Mouse (Mus musculus) CH12.LX (cell line): Measurements from ENCODE around the gene Plpp3. TPM values are rescaled to one million over a fixed set of nuclear protein-coding genes. Genes with fewer than 3 reads are reported as not detected.

ENCODE experiments used
- DNase-seq: peaks from one replicate; pipeline ENCODE4 v3.0.0-alpha.2; 2013; ENCODE audit errors: extremely low read depth
- H3K27ac ChIP-seq: 2 replicates; pipeline ENCODE4 v1.5.1; 2012; ENCODE audit warnings: low read depth, mild to moderate bottlenecking, control low read depth, moderate library complexity; ENCODE audit not compliant: insufficient read depth
- H3K27me3 ChIP-seq: replicated peaks from 2 replicates; pipeline ENCODE3; 2012; ENCODE audit warnings: inconsistent platforms
- H3K36me3 ChIP-seq, 2 experiments: replicated peaks in 1 of 2; 2 replicates each; pipeline versions ENCODE3 to v1.6.1; 2012; ENCODE audit warnings: inconsistent platforms in 1 of 2, low read length in 1 of 2, mild to moderate bottlenecking in 1 of 2, mixed read lengths in 1 of 2, moderate library complexity in 1 of 2; ENCODE audit not compliant: control insufficient read depth in 1 of 2, insufficient read depth in 1 of 2
- H3K4me1 ChIP-seq, 2 experiments: 2 replicates each; pipeline ENCODE4 v1.6.1; 2012; ENCODE audit warnings: inconsistent platforms in 1 of 2, moderate library complexity in 1 of 2; ENCODE audit not compliant: insufficient read depth in 2 of 2, control insufficient read depth in 1 of 2
- H3K4me2 ChIP-seq: 2 replicates; pipeline ENCODE4 v1.6.1; 2012; ENCODE audit warnings: low read depth, mild to moderate bottlenecking, control low read depth; ENCODE audit not compliant: poor library complexity, insufficient read depth, severe bottlenecking
- H3K4me3 ChIP-seq, 3 experiments: fragments of 150-350 bp in 1 of 3; sonication (generic) in 1 of 3; replicated peaks in 1 of 3; 2 replicates each; pipeline versions ENCODE3 to v1.5.1; 2011 to 2012; ENCODE audit warnings: low read depth in 2 of 3, low read length in 2 of 3, mild to moderate bottlenecking in 2 of 3, moderate library complexity in 2 of 3, control low read depth in 1 of 3, improper control_type of control experiment in 1 of 3, inconsistent platforms in 1 of 3, mixed read lengths in 1 of 3; ENCODE audit not compliant: poor library complexity in 1 of 3
- H3K79me2 ChIP-seq: replicated peaks from 2 replicates; pipeline ENCODE4 v1.6.1; 2012; ENCODE audit warnings: mild to moderate bottlenecking, moderate library complexity; ENCODE audit not compliant: control insufficient read depth, poor library complexity, insufficient read depth, severe bottlenecking; ENCODE audit errors: extremely low read depth
- H3K9ac ChIP-seq: 2 replicates; pipeline ENCODE4 v1.6.1; 2012; ENCODE audit warnings: low read depth, mild to moderate bottlenecking, control low read depth, moderate library complexity; ENCODE audit not compliant: insufficient read depth
- H3K9me3 ChIP-seq: replicated peaks from 2 replicates; pipeline ENCODE3; 2012; ENCODE audit warnings: low read length, inconsistent platforms, mixed read lengths
- ELF1 ChIP-seq: IDR thresholded peaks from 2 replicates; pipeline ENCODE4 v1.6.1; 2014; ENCODE audit warnings: low read depth, mild to moderate bottlenecking, inconsistent platforms, low read length, improper control_type of control experiment
- JUN ChIP-seq: IDR thresholded peaks from 2 replicates; pipeline ENCODE4 v1.6.1; 2011; ENCODE audit warnings: low read depth, mild to moderate bottlenecking, low read length, improper control_type of control experiment, moderate library complexity; ENCODE audit not compliant: insufficient read depth
- MAFK ChIP-seq: IDR thresholded peaks from 2 replicates; pipeline ENCODE4 v1.6.1; 2011; ENCODE audit warnings: low read length, improper control_type of control experiment; ENCODE audit not compliant: insufficient replicate concordance
- MAZ ChIP-seq: IDR thresholded peaks from 2 replicates; pipeline ENCODE4 v1.6.1; 2012; ENCODE audit warnings: low read depth, mild to moderate bottlenecking, inconsistent platforms, low read length, improper control_type of control experiment, moderate library complexity
- MXI1 ChIP-seq: IDR thresholded peaks from 2 replicates; pipeline ENCODE4 v1.6.1; 2011; ENCODE audit warnings: mild to moderate bottlenecking, low read depth, low read length, improper control_type of control experiment
- MYC ChIP-seq: IDR thresholded peaks from 2 replicates; pipeline ENCODE4 v1.6.1; 2011; ENCODE audit warnings: low read depth, mild to moderate bottlenecking, improper control_type of control experiment, low read length
- NRF1 ChIP-seq: IDR thresholded peaks from 2 replicates; pipeline ENCODE4 v1.6.1; 2014; ENCODE audit warnings: low read depth, mild to moderate bottlenecking, inconsistent platforms, low read length, improper control_type of control experiment, moderate library complexity
- POLR2AphosphoS2 ChIP-seq: IDR thresholded peaks from 2 replicates; pipeline ENCODE4 v1.6.1; 2011; ENCODE audit warnings: low read depth, low read length, improper control_type of control experiment
- RAD21 ChIP-seq: IDR thresholded peaks from 2 replicates; pipeline ENCODE4 v1.6.1; 2011; ENCODE audit warnings: low read depth, mild to moderate bottlenecking, low read length, improper control_type of control experiment, moderate library complexity
- SMC3 ChIP-seq: IDR thresholded peaks from 2 replicates; pipeline ENCODE4 v1.6.1; 2011; ENCODE audit warnings: low read depth, low read length, improper control_type of control experiment
- TCF12 ChIP-seq: IDR thresholded peaks from 2 replicates; pipeline ENCODE4 v1.6.1; 2014; ENCODE audit warnings: low read depth, mild to moderate bottlenecking, inconsistent platforms, low read length, improper control_type of control experiment
- UBTF ChIP-seq: IDR thresholded peaks from 2 replicates; pipeline ENCODE4 v1.6.1; 2012; ENCODE audit warnings: low read depth, mild to moderate bottlenecking, inconsistent platforms, low read length, improper control_type of control experiment, moderate library complexity
- USF2 ChIP-seq: conservative IDR thresholded peaks from 2 replicates; pipeline ENCODE4 v1.6.1; 2011; ENCODE audit warnings: low read depth, low read length, improper control_type of control experiment
- ZKSCAN1 ChIP-seq: IDR thresholded peaks from 2 replicates; pipeline ENCODE4 v1.6.1; 2012; ENCODE audit warnings: low read depth, inconsistent platforms, low read length, improper control_type of control experiment, borderline replicate concordance
- ZMIZ1 ChIP-seq: IDR thresholded peaks from 2 replicates; pipeline ENCODE4 v1.6.1; 2012; ENCODE audit warnings: low read depth, mild to moderate bottlenecking, inconsistent platforms, low read length, improper control_type of control experiment
- ZNF384 ChIP-seq: IDR thresholded peaks from 2 replicates; pipeline ENCODE4 v1.6.1; 2012; ENCODE audit warnings: low read depth, low read length, improper control_type of control experiment, inconsistent platforms
- dilution Hi-C: fragments of 300-500 bp; cut with MboI; formaldehyde crosslinking; loops from 2 replicates; pipeline ENCODE4 v1.14.3; 2020; ENCODE audit warnings: low sequenced_read_pairs; ENCODE audit not compliant: extremely low pct_unique_long_range_greater_than_20kb, extremely low pct_ligation_motif_present
- in situ Hi-C: fragments of 300-500 bp; cut with MboI; formaldehyde crosslinking; loops from 3 replicates; pipeline ENCODE4 v1.14.3; 2019; ENCODE audit warnings: low sequenced_read_pairs, low pct_ligation_motif_present, low pct_unique_long_range_greater_than_20kb, mixed read lengths
- polyA plus RNA-seq: library from polyadenylated mRNA; unstranded; fragments of >175 nt; gene quantifications from 2 replicates; pipeline ENCODE4 v1.2.1, GENCODE M21; 2012; ENCODE audit warnings: low read depth; ENCODE audit not compliant: insufficient read length
- total RNA-seq, 2 experiments: library from RNA; depleted of rRNA; stranded (reverse); fragments of 300-350 nt in 1 of 2; fragments of >200 nt in 1 of 2; gene quantifications; 2 replicates each; pipeline ENCODE4 v1.2.3; 2012 to 2014

Gene Plpp3
- total and polyA plus RNA-seq, 3 experiments = 0.34 to 1.6 (median 1.2) TPM

- TF ChIP-seq ELF1 = no peak
- TF ChIP-seq SMC3 = no peak
- no peak for TF ChIP-seq JUN
- no peak for TF ChIP-seq TCF12
- no peak for TF ChIP-seq MAFK
- no peak for TF ChIP-seq ZKSCAN1
- no peak for TF ChIP-seq MAZ
- no peak for TF ChIP-seq USF2
- no peak for TF ChIP-seq MYC
- no peak for TF ChIP-seq NRF1
- no peak for TF ChIP-seq ZMIZ1
- no peak for TF ChIP-seq ZNF384
- TF ChIP-seq POLR2AphosphoS2 = no peak
- Histone ChIP-seq H3K4me2 (peak overlapping the region; percentile 83), H3K4me1 (peaks cover 0 to 3% of the 10 kb centered on the region in 2 experiments; a peak in 1 of 4 replicates), H3K36me3 (no peaks in the 10 kb centered on the region), H3K4me3 (peak overlapping the region in 1 of 3 experiments; percentile 78), H3K79me2 (no peaks in the 10 kb centered on the region), H3K27ac (no peak overlapping the region), H3K27me3 (peaks cover 8% of the 10 kb centered on the region), H3K9me3 (no peaks in the 10 kb centered on the region), H3K9ac (no peak overlapping the region)
- in situ Hi-C loops (no loop called here), dilution Hi-C loops (no loop called here)
- DNase-seq = no peak
These were observed 48.4 kb upstream of the Plpp3 start for GRCm38 (mm10) chr4:105108641-105109198.

- no peaks in the 10 kb centered on the region for H3K9me3 ChIP-seq
- dilution Hi-C loops (no loop called here), in situ Hi-C loops (no loop called here)
- peaks cover 8% of the 10 kb centered on the region for H3K27me3 ChIP-seq
- DNase-seq = no peak
- H3K79me2 ChIP-seq = no peaks in the 10 kb centered on the region
- no peak within 1 kb of the TSS for H3K27ac ChIP-seq
- TF ChIP-seq MXI1 (0 out of 2 replicates have a peak, but pooled peaks have one; percentile 38), UBTF (0 out of 2 replicates have a peak, but pooled peaks have one; percentile 42), RAD21 (no peak)
- TF ChIP-seq, all 38 proteins: peak for 2
- H3K4me1 ChIP-seq = peaks cover 0 to 3% of the 10 kb centered on the region in 2 experiments; a peak in 1 of 4 replicates
- H3K4me2 ChIP-seq = peak within 1 kb of the TSS; percentile 83
- H3K9ac ChIP-seq = peak within 1 kb of the TSS; percentile 65
- peak within 1 kb of the TSS; percentile 26 to 78 (median 59) for H3K4me3 ChIP-seq
- no peaks in the 10 kb centered on the region for H3K36me3 ChIP-seq
These were observed 47.8 kb upstream of the Plpp3 start, which contains the start of gene Prkaa2 for GRCm38 (mm10) chr4:105109199-105109989. Prkaa2 (minus strand) TSS chr4:105109890.
